Mouse (Mus musculus): Measurements from ENCODE around the gene Pabpn1. TPM values are rescaled to one million over a fixed set of nuclear protein-coding genes. Genes with fewer than 3 reads are reported as not detected.
A peak's percentile ranks its signal among the peaks of the same experiment; 100 is the strongest.

Pabpn1 gene
- total and polyA plus RNA-seq, 3 experiments: 142 to 387 (median 193) TPM

DNA sequence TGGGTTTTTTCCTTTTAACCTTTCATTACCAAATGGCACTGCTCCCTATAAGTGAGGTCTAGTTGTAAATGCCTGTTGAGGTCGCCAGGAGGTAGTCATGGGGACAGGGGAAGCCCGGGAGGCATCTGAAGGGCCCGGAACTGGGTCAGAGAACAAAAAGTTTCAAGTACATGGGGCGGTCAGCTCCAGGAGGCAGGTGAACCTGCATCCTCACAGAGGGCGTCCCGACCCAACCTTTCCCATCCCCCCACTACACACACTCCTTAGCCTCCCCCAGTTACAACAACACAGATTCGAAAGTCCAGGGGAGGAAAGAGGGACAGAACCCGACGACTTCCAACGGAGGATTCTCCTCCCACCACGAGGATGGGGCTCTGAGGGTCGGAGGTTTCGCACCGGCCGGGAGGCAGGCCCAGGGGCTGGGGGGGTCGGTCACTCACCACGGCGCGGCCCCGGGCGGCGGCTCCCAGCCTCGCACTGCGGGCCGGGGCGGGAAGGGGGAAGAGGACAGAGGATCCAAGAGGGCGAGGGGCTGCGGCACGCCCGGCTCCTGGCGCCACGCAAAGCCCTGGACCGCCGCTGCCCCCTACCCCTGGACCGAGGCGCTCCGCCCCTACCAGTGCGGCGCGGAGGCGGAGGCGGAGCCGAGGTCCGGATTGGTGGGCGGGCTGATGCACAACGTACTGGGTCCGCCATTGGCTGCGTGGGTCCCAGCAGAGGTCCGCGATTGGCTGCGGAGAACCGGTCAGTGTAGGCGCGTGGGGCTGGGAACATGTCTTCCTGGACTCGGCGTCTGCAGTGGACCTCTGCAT, 28.6 kb upstream of the Pabpn1 start:
- peak; percentile 99 for ATAC-seq (ENCODE audit: extremely low read depth, insufficient number of reproducible peaks, low FRiP score, poor library complexity, severe bottlenecking)
- DNase-seq (ENCODE audit: low spot score): peak; percentile 98
- no peak for TF ChIP-seq GATA2 (IDR thresholded peaks at IDR 0.05; ENCODE audit: borderline replicate concordance, low read depth, low read length)
- TF ChIP-seq POLR2AphosphoS5 (IDR thresholded peaks at IDR 0.05; ENCODE audit: insufficient replicate concordance, low read depth, low read length): no peak
- no peak for TF ChIP-seq CTCF (IDR thresholded peaks at IDR 0.05; ENCODE audit: low read depth, low read length)
- TF ChIP-seq TAL1 (conservative IDR thresholded peaks at IDR 0.05; ENCODE audit: low read depth, low read length): no peak
- TF ChIP-seq GATA1 (IDR thresholded peaks at IDR 0.05; ENCODE audit: borderline replicate concordance, low read length): no peak
- Histone ChIP-seq H3K9me3 (replicated peaks) (no peaks in the 10 kb centered on the region), H3K4me3 (ENCODE audit: low read depth, low read length) (peak overlapping the region; percentile 91), H3K27me3 (ENCODE audit: insufficient read depth, low read length) (no peaks in the 10 kb centered on the region), H3K4me1 (ENCODE audit: insufficient read depth, low read depth, low read length) (peaks cover 25% of the 10 kb centered on the region), H3K36me3 (replicated peaks) (no peaks in the 10 kb centered on the region)

DNA sequence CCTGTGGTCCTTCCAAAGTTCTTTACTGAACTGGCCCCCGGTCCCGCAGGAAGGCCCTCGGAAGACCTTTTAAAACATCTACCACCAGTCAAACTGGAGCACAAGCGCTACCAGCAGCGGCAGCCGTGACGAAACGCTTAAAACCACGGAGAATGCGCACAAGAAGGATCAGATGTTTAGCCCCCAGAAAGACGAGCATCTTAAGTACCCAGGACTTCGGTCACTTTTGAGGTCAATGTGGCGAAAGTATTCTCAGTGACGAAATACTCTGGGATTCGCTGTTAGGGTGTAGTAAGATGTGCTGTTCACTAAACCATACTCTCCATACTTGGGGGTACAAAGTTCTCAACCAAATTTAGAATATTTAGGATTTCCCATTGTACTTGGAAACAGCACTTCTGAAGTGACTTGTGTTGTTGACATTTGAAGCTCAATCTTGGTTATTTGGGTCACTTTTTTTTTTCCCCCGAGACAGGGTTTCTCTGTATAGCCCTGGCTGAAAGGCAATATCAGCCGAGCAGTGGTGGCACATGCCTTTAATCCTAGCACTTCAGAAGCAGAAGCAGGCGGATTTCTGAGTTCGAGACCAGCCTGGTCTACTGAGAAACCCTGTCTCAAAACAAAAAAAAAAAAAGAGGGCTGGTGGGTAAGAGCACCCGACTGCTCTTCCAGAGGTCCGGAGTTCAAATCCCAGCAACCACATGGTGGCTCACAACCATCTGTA, 27.8 kb upstream of the Pabpn1 start:
- TF ChIP-seq POLR2AphosphoS5 (IDR thresholded peaks at IDR 0.05; ENCODE audit: insufficient replicate concordance, low read depth, low read length) (no peak), GATA2 (IDR thresholded peaks at IDR 0.05; ENCODE audit: borderline replicate concordance, low read depth, low read length) (no peak), CTCF (IDR thresholded peaks at IDR 0.05; ENCODE audit: low read depth, low read length) (no peak), TAL1 (conservative IDR thresholded peaks at IDR 0.05; ENCODE audit: low read depth, low read length) (no peak), GATA1 (IDR thresholded peaks at IDR 0.05; ENCODE audit: borderline replicate concordance, low read length) (no peak)
- Histone ChIP-seq H3K4me1 (ENCODE audit: insufficient read depth, low read depth, low read length) (peaks cover 25% of the 10 kb centered on the region), H3K4me3 (ENCODE audit: low read depth, low read length) (peak overlapping the region; percentile 91), H3K9me3 (replicated peaks) (no peaks in the 10 kb centered on the region), H3K27me3 (ENCODE audit: insufficient read depth, low read length) (no peaks in the 10 kb centered on the region), H3K36me3 (replicated peaks) (no peaks in the 10 kb centered on the region)
- ATAC-seq (ENCODE audit: extremely low read depth, insufficient number of reproducible peaks, low FRiP score, poor library complexity, severe bottlenecking) (no peak), DNase-seq (ENCODE audit: low spot score) (no peak)

DNA sequence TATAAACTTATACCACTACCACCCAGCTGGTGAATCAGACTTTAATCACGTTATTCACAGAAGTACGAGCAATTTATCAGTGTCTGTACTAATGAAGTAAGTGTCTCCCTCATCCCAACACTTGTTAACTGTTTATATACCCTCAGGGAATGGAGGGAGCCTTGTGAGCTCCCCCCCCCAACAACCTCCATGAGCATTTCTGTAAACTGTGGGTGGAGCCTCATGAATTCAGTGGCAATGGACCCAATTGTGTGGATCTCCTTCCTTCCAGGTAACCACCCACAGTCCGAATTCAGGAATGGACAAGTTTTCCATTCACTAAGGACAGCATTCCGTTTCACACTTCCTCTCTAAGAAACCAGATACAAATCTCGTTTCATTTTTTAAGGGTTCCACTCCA, 26.7 kb upstream of the Pabpn1 start:
- H3K36me3 ChIP-seq (replicated peaks): no peaks in the 10 kb centered on the region
- TF ChIP-seq TAL1 (conservative IDR thresholded peaks at IDR 0.05; ENCODE audit: low read depth, low read length): no peak
- TF ChIP-seq CTCF (IDR thresholded peaks at IDR 0.05; ENCODE audit: low read depth, low read length): no peak
- TF ChIP-seq POLR2AphosphoS5 (IDR thresholded peaks at IDR 0.05; ENCODE audit: insufficient replicate concordance, low read depth, low read length): no peak
- no peak for TF ChIP-seq GATA2 (IDR thresholded peaks at IDR 0.05; ENCODE audit: borderline replicate concordance, low read depth, low read length)
- TF ChIP-seq GATA1 (IDR thresholded peaks at IDR 0.05; ENCODE audit: borderline replicate concordance, low read length): no peak
- H3K27me3 ChIP-seq (ENCODE audit: insufficient read depth, low read length): no peaks in the 10 kb centered on the region
- no peak for DNase-seq (ENCODE audit: low spot score)
- H3K9me3 ChIP-seq (replicated peaks): no peaks in the 10 kb centered on the region
- H3K4me1 ChIP-seq (ENCODE audit: insufficient read depth, low read depth, low read length): peaks cover 25% of the 10 kb centered on the region
- H3K4me3 ChIP-seq (ENCODE audit: low read depth, low read length): no peak overlapping the region
- no peak for ATAC-seq (ENCODE audit: extremely low read depth, insufficient number of reproducible peaks, low FRiP score, poor library complexity, severe bottlenecking)

DNA sequence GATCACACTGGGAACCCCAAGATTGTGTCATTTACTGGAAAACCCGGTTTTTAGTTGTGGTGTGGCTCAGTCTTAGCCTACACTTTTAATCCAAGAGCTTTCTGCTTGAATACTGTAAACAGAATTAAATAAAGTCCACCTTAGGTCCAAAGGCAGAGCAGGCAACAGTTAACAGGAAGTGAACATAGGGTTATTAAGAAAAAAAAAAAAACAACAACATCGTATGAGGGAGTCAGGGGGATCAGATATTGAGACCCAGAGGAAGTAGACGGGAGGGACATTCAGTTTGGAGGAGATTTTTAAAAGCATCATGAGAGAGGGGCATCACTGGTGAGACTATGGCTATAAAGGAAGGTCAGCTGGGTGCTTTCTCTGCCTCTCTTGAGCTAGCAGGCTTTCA, 26.0 kb upstream of the Pabpn1 start:
- no peaks in the 10 kb centered on the region for H3K36me3 ChIP-seq (replicated peaks)
- H3K4me1 ChIP-seq (ENCODE audit: insufficient read depth, low read depth, low read length): peaks cover 25% of the 10 kb centered on the region
- no peak overlapping the region for H3K4me3 ChIP-seq (ENCODE audit: low read depth, low read length)
- DNase-seq (ENCODE audit: low spot score) (no peak), ATAC-seq (ENCODE audit: extremely low read depth, insufficient number of reproducible peaks, low FRiP score, poor library complexity, severe bottlenecking) (no peak)
- no peaks in the 10 kb centered on the region for H3K27me3 ChIP-seq (ENCODE audit: insufficient read depth, low read length)
- no peak for TF ChIP-seq GATA1 (IDR thresholded peaks at IDR 0.05; ENCODE audit: borderline replicate concordance, low read length)
- no peak for TF ChIP-seq GATA2 (IDR thresholded peaks at IDR 0.05; ENCODE audit: borderline replicate concordance, low read depth, low read length)
- TF ChIP-seq POLR2AphosphoS5 (IDR thresholded peaks at IDR 0.05; ENCODE audit: insufficient replicate concordance, low read depth, low read length): no peak
- no peak for TF ChIP-seq CTCF (IDR thresholded peaks at IDR 0.05; ENCODE audit: low read depth, low read length)
- no peak for TF ChIP-seq TAL1 (conservative IDR thresholded peaks at IDR 0.05; ENCODE audit: low read depth, low read length)
- no peaks in the 10 kb centered on the region for H3K9me3 ChIP-seq (replicated peaks)

DNA sequence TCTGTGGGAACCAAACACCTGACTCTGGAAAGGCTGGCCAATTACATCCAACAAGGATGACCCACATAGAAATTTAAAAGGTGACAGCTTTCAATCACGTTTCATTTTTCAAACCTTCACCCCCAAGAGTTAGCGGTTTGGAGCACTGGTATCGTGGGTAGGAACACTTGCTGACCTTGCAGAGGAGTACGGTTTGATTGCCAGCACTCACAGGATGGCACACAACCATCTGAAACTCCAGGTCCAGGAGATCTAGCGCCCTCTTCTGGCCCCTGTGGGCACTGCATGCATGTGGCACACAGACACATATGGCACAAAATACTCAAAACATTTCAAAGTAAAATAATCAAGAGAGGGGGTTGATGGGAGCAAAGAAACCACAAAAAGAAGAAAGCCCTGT, 25.4 kb upstream of the Pabpn1 start:
- peaks cover 25% of the 10 kb centered on the region for H3K4me1 ChIP-seq (ENCODE audit: insufficient read depth, low read depth, low read length)
- H3K4me3 ChIP-seq (ENCODE audit: low read depth, low read length): no peak overlapping the region
- H3K9me3 ChIP-seq (replicated peaks): no peaks in the 10 kb centered on the region
- no peaks in the 10 kb centered on the region for H3K27me3 ChIP-seq (ENCODE audit: insufficient read depth, low read length)
- H3K36me3 ChIP-seq (replicated peaks): no peaks in the 10 kb centered on the region
- no peak for ATAC-seq (ENCODE audit: extremely low read depth, insufficient number of reproducible peaks, low FRiP score, poor library complexity, severe bottlenecking)
- DNase-seq (ENCODE audit: low spot score): no peak
- TF ChIP-seq TAL1 (conservative IDR thresholded peaks at IDR 0.05; ENCODE audit: low read depth, low read length) (no peak), CTCF (IDR thresholded peaks at IDR 0.05; ENCODE audit: low read depth, low read length) (peak; percentile 63; the same call in 1 of the 2 replicates), POLR2AphosphoS5 (IDR thresholded peaks at IDR 0.05; ENCODE audit: insufficient replicate concordance, low read depth, low read length) (no peak)

DNA sequence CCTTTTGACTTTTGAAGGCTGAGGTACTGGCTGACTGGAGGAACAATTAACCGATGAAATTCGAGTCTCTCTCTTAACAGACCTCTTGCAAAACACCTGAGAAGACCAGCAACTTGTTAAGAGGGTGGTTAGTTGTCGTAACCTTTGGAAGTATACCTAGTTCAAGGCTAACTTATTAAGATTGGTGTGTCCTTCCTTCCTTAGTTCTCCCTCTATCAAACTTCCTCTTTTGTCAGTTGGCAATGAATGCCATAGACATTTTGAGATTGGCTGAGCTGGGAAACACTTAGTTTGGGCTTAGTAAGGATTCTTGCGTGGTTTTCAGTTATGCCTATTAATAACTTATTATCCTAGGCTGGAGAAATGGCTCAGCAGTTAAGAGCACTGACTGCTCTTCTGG, 24.3 kb upstream of the Pabpn1 start:
- ATAC-seq (ENCODE audit: extremely low read depth, insufficient number of reproducible peaks, low FRiP score, poor library complexity, severe bottlenecking): no peak
- Histone ChIP-seq H3K36me3 (replicated peaks) (peaks cover 2% of the 10 kb centered on the region), H3K4me1 (ENCODE audit: insufficient read depth, low read depth, low read length) (peaks cover 25% of the 10 kb centered on the region), H3K9me3 (replicated peaks) (no peaks in the 10 kb centered on the region), H3K27me3 (ENCODE audit: insufficient read depth, low read length) (no peaks in the 10 kb centered on the region), H3K4me3 (ENCODE audit: low read depth, low read length) (no peak overlapping the region)
- DNase-seq (ENCODE audit: low spot score): no peak
- TF ChIP-seq CTCF (IDR thresholded peaks at IDR 0.05; ENCODE audit: low read depth, low read length): no peak
- TF ChIP-seq TAL1 (conservative IDR thresholded peaks at IDR 0.05; ENCODE audit: low read depth, low read length): no peak
- TF ChIP-seq GATA1 (IDR thresholded peaks at IDR 0.05; ENCODE audit: borderline replicate concordance, low read length): no peak
- no peak for TF ChIP-seq GATA2 (IDR thresholded peaks at IDR 0.05; ENCODE audit: borderline replicate concordance, low read depth, low read length)
- TF ChIP-seq POLR2AphosphoS5 (IDR thresholded peaks at IDR 0.05; ENCODE audit: insufficient replicate concordance, low read depth, low read length): no peak
